Mouse (Mus musculus): ENCODE data around the gene Moxd1. TPM values are rescaled to one million over a fixed set of nuclear protein-coding genes. Genes with fewer than 3 reads are reported as not detected.
"Not testable (repeated sequence)": the region's sequence is repeated elsewhere in the genome, so short reads cannot be mapped to it uniquely, and the experiment has no call there.

Gene Moxd1
- polyA plus RNA-seq, 1 experiment from 2014 or later: 3.9 TPM

- H3K9me3 ChIP-seq: no peaks in the 10 kb centered on the region
- no peak overlapping the region for H3K4me3 ChIP-seq
- no peak for DNase-seq (ENCODE audit: extremely low spot score, low spot score)
- H3K4me1 ChIP-seq: no peaks in the 10 kb centered on the region
- no peaks in the 10 kb centered on the region for H3K36me3 ChIP-seq (replicated peaks)
- 91% methylated on average over 1 of the region's 1 CpGs for WGBS
- H3K27ac ChIP-seq: no peak overlapping the region
- no peaks in the 10 kb centered on the region for H3K27me3 ChIP-seq (ENCODE audit: poor library complexity, severe bottlenecking)
These were observed 69.4 kb downstream of the Moxd1 start for GRCm38 (mm10) chr10:24292671-24293070.

- no peak for DNase-seq (ENCODE audit: extremely low spot score, low spot score)
These were observed 73.3 kb downstream of the Moxd1 start for GRCm38 (mm10) chr10:24296608-24297007.

DNA sequence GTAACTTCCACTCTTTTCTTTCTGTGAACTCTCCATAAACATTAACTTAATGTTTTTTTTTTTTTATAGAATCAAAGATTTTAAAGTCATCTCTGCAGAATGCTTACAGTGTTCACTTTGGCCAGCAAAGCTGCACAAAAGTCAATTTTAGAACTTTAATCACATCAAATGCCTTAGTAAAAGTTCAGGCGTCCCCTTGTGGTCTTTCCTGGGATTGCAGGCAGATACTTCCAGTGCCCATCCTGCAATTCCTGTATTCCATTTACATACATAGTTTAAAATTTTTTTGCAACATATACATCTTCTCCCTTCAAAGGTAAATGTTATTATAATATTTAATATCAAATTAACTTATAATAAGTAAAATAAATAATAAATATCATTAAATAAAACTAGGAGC, 74.5 kb downstream of the Moxd1 start:
- WGBS: 0% methylated on average over 1 of the region's 1 CpGs

More at GRCm38 (mm10) chr10:24296608-24297007, 73.3 kb downstream of the Moxd1 start:
- no peak overlapping the region for H3K4me3 ChIP-seq
- H3K9me3 ChIP-seq: no peaks in the 10 kb centered on the region
- 82% methylated on average over 4 of the region's 4 CpGs for WGBS
- H3K4me1 ChIP-seq: no peaks in the 10 kb centered on the region
- H3K36me3 ChIP-seq (replicated peaks): no peaks in the 10 kb centered on the region
- no peaks in the 10 kb centered on the region for H3K27me3 ChIP-seq (ENCODE audit: poor library complexity, severe bottlenecking)
- no peak overlapping the region for H3K27ac ChIP-seq

GRCm38 (mm10) chr10:24298260-24299244, 75.2 kb downstream of the Moxd1 start:
- Histone ChIP-seq H3K36me3 (replicated peaks) (no peaks in the 10 kb centered on the region), H3K9me3 (no peaks in the 10 kb centered on the region), H3K27ac (no peak overlapping the region), H3K4me1 (no peaks in the 10 kb centered on the region), H3K4me3 (no peak overlapping the region), H3K27me3 (ENCODE audit: poor library complexity, severe bottlenecking) (no peaks in the 10 kb centered on the region)
- WGBS: 43% methylated on average over 2 of the region's 2 CpGs
- DNase-seq (ENCODE audit: extremely low spot score, low spot score): peak; percentile 51

More for the DNA sequence above, 74.5 kb downstream of the Moxd1 start:
- H3K4me3 ChIP-seq: no peak overlapping the region
- H3K4me1 ChIP-seq: no peaks in the 10 kb centered on the region
- H3K9me3 ChIP-seq: no peaks in the 10 kb centered on the region
- peak; percentile 34 for DNase-seq (ENCODE audit: extremely low spot score, low spot score)
- no peaks in the 10 kb centered on the region for H3K27me3 ChIP-seq (ENCODE audit: poor library complexity, severe bottlenecking)
- no peaks in the 10 kb centered on the region for H3K36me3 ChIP-seq (replicated peaks)
- H3K27ac ChIP-seq: no peak overlapping the region

GRCm38 (mm10) chr10:24312191-24312611, 88.9 kb downstream of the Moxd1 start:
- peak; percentile 58 for DNase-seq (ENCODE audit: extremely low spot score, low spot score)
- WGBS: under 1% methylated on average over 9 of the region's 9 CpGs
- no peaks in the 10 kb centered on the region for H3K36me3 ChIP-seq (replicated peaks)
- H3K4me3 ChIP-seq: peak overlapping the region; percentile 27; the same call in 1 of the 2 replicates
- no peaks in the 10 kb centered on the region for H3K27me3 ChIP-seq (ENCODE audit: poor library complexity, severe bottlenecking)
- H3K4me1 ChIP-seq: peaks cover 1% of the 10 kb centered on the region; the same call in 1 of the 2 replicates
- no peak overlapping the region for H3K27ac ChIP-seq
- H3K9me3 ChIP-seq: peaks cover 6% of the 10 kb centered on the region; the same call in 1 of the 2 replicates

GRCm38 (mm10) chr10:24317126-24317836, 94.0 kb downstream of the Moxd1 start:
- peaks cover 5% of the 10 kb centered on the region; the same call in 1 of the 2 replicates for H3K4me1 ChIP-seq
- H3K27me3 ChIP-seq (ENCODE audit: poor library complexity, severe bottlenecking): no peaks in the 10 kb centered on the region
- H3K9me3 ChIP-seq: no peaks in the 10 kb centered on the region
- no peak for DNase-seq (ENCODE audit: extremely low spot score, low spot score)
- H3K36me3 ChIP-seq (replicated peaks): no peaks in the 10 kb centered on the region
- H3K4me3 ChIP-seq: no peak overlapping the region
- 75% methylated on average over 19 of the region's 19 CpGs for WGBS
- no peak overlapping the region for H3K27ac ChIP-seq

GRCm38 (mm10) chr10:24320326-24320725, 97.0 kb downstream of the Moxd1 start:
- 86% methylated on average over 3 of the region's 3 CpGs for WGBS

DNA sequence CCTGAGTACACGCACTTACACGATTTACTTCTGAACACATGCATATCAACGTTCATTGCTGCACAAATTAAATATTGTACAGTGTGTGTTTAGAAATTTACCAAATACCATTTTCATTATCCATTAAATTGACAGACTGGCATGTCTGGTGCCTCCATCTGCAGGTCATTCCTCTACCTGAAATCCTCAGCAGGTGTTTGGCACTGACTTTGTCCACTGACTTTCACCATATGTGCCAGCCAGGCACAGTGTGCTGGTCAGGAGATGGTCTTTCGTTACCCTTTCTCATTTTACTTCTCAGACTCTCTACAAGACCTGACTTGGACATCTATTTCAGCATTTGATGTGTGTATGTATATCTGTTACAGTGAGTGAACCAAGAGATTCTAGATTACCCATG, 99.7 kb downstream of the Moxd1 start:
- no peaks in the 10 kb centered on the region for H3K36me3 ChIP-seq (replicated peaks)
- H3K27ac ChIP-seq: no peak overlapping the region
- H3K27me3 ChIP-seq (ENCODE audit: poor library complexity, severe bottlenecking): no peaks in the 10 kb centered on the region
- H3K4me3 ChIP-seq: no peak overlapping the region
- no peak for DNase-seq (ENCODE audit: extremely low spot score, low spot score)
- 95% methylated on average over 4 of the region's 4 CpGs for WGBS
- no peaks in the 10 kb centered on the region for H3K9me3 ChIP-seq
- H3K4me1 ChIP-seq: no peaks in the 10 kb centered on the region

More at GRCm38 (mm10) chr10:24320326-24320725, 97.0 kb downstream of the Moxd1 start:
- no peak overlapping the region for H3K27ac ChIP-seq
- DNase-seq (ENCODE audit: extremely low spot score, low spot score): no peak
- H3K36me3 ChIP-seq (replicated peaks): no peaks in the 10 kb centered on the region
- H3K4me3 ChIP-seq: no peak overlapping the region
- no peaks in the 10 kb centered on the region for H3K9me3 ChIP-seq
- H3K27me3 ChIP-seq (ENCODE audit: poor library complexity, severe bottlenecking): no peaks in the 10 kb centered on the region
- H3K4me1 ChIP-seq: peaks cover 5% of the 10 kb centered on the region; the same call in 1 of the 2 replicates

DNA sequence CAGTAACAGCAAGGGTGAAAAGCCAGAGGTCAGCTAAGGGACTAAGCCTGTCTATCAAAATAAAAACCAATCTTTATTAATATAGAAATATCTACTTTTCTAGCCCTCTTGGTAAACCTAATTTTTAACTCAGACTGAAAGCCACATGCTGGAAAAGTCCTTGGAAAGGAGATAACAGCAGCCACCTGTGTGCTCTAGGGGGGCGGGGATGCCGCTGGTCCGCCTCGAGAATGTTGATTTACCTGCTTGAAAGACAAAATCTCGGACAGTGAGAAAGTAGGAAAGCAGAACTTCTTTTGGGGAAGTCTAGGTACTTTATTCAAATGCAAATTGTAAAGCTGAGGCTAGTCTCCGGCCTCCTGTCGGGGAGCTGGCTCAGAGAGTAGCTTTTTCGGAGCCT, 103.9 kb downstream of the Moxd1 start:
- H3K4me1 ChIP-seq; H3K36me3 ChIP-seq (replicated peaks); H3K4me3 ChIP-seq; H3K9me3 ChIP-seq; DNase-seq (ENCODE audit: extremely low spot score, low spot score); H3K27me3 ChIP-seq (ENCODE audit: poor library complexity, severe bottlenecking); H3K27ac ChIP-seq: not testable (repeated sequence)
- WGBS: 43% methylated on average over 8 of the region's 8 CpGs

- Histone ChIP-seq H3K27me3 (ENCODE audit: poor library complexity, severe bottlenecking) (no peaks in the 10 kb centered on the region), H3K9me3 (no peaks in the 10 kb centered on the region), H3K36me3 (replicated peaks) (no peaks in the 10 kb centered on the region), H3K27ac (no peak overlapping the region), H3K4me1 (no peaks in the 10 kb centered on the region), H3K4me3 (no peak overlapping the region)
- DNase-seq (ENCODE audit: extremely low spot score, low spot score): no peak
- WGBS: 56% methylated on average over 3 of the region's 3 CpGs
These were observed 109.5 kb downstream of the Moxd1 start for GRCm38 (mm10) chr10:24332799-24333198.

DNA sequence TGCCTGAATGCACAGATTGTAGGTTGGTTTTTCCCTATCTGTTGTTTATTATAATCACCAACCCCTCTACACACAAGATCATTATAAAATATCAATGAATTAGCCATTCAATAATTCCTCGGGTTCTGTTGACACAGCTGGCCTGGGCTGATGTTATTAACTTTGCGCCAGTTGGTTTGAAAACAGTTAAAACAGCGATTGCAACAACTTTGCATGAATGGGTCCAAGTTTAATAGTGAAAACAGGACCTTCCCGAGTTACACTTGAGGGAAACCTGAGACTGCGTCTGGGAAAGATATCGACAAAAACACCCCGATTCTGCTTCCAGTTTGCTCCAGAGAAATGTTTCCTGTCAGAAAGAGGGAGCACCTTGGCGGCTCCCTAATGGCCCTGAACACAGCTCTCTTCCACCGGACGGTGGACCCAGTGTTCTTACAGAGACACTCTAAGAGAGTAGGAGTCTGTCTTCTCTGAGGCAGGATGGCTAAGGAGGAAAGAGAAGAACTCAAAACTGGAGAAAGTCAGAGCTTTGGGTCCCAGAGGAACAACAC, 116.4 kb downstream of the Moxd1 start:
- H3K36me3 ChIP-seq (replicated peaks): no peaks in the 10 kb centered on the region
- H3K4me1 ChIP-seq: peaks cover 11% of the 10 kb centered on the region
- H3K4me3 ChIP-seq: no peak overlapping the region
- H3K27ac ChIP-seq: no peak overlapping the region
- WGBS: 90% methylated on average over 10 of the region's 10 CpGs
- no peak for DNase-seq (ENCODE audit: extremely low spot score, low spot score)
- H3K27me3 ChIP-seq (ENCODE audit: poor library complexity, severe bottlenecking): no peaks in the 10 kb centered on the region
- no peaks in the 10 kb centered on the region for H3K9me3 ChIP-seq

GRCm38 (mm10) chr10:24340551-24341213, 117.4 kb downstream of the Moxd1 start:
- no peaks in the 10 kb centered on the region for H3K27me3 ChIP-seq (ENCODE audit: poor library complexity, severe bottlenecking)
- H3K9me3 ChIP-seq: no peaks in the 10 kb centered on the region
- H3K4me3 ChIP-seq: no peak overlapping the region
- H3K4me1 ChIP-seq: peaks cover 11% of the 10 kb centered on the region
- WGBS: 67% methylated on average over 1 of the region's 1 CpGs
- no peak overlapping the region for H3K27ac ChIP-seq
- no peaks in the 10 kb centered on the region for H3K36me3 ChIP-seq (replicated peaks)
- DNase-seq (ENCODE audit: extremely low spot score, low spot score): no peak

All from forebrain, embryonic 10.5 days (tissue).